In genomic region chr5:90650466-90651150, GRCm38 (mm10) we compare ENCODE assay signal across 29 mouse cellular contexts. TPM values are rescaled to one million over a fixed set of nuclear protein-coding genes. Genes with fewer than 3 reads are reported as not detected.
DNase-seq lines count a peak whose midpoint lies in the region; ATAC-seq and TF ChIP-seq lines count a peak whose summit lies in the region.
"Had no signal": no experiment of that assay in that cellular context is flagged by ENCODE, and none has a peak within 500 bp of the region (broad histone marks: within the 10 kb centered on the region; RNA-seq: fewer than 3 reads in every experiment).

No protein-coding gene starts in this region.

- 43% methylated on average over 5 of the region's 5 CpGs for WGBS in kidney, adult 2 months
- WGBS in kidney, postnatal 0 days, result 41% methylated on average over 5 of the region's 5 CpGs
- WGBS in lung, postnatal 0 days, result 44% methylated on average over 5 of the region's 5 CpGs
- 62% methylated on average over 5 of the region's 5 CpGs for WGBS in lung, adult 2 months

- H3K9me3 ChIP-seq in kidney, postnatal 0 days (replicated peaks; ENCODE audit: low read length), result no peaks in the 10 kb centered on the region
- no peaks in the 10 kb centered on the region for H3K9me3 ChIP-seq in lung, postnatal 0 days (ENCODE audit: low read length)
- H3K9me3 ChIP-seq: embryonic facial prominence, embryonic 12.5 days; forebrain, embryonic 10.5 days; forebrain, embryonic 13.5 days; G1E; heart, embryonic 10.5 days; heart, embryonic 13.5 days had no signal

- DNase-seq in kidney, adult 2 months, result peak; percentile 29
- DNase-seq in kidney, postnatal 25 days, result no peak
- peak; percentile 28 for DNase-seq in kidney, postnatal 0 days (ENCODE audit: low spot score)
- DNase-seq in kidney, postnatal 4 days, result no peak
- DNase-seq in lung, postnatal 0 days (ENCODE audit: low spot score), result peak; percentile 32
- no peak for DNase-seq in lung, adult 2 months
- DNase-seq in fat pad, adult 2 months (ENCODE audit: extremely low read depth, low read depth, low spot score), result peak; percentile 90
- DNase-seq: adrenal gland, postnatal 10 days; adrenal gland, postnatal 36 days; B cell, adult 2 months; cerebellum, adult 18-20 months; cerebellum, adult 9-10 months; cerebellum, postnatal 14 days; gastrocnemius, postnatal 10 days; gastrocnemius, postnatal 36 days; heart, adult 2 months; heart, postnatal 14 days; heart, postnatal 4 days had no signal

- H3K4me3 ChIP-seq in kidney, adult 2 months (ENCODE audit: insufficient read depth, low read depth, low read length), result no peak overlapping the region
- no peak overlapping the region for H3K4me3 ChIP-seq in kidney, postnatal 0 days (replicated peaks; ENCODE audit: low read depth, low read length)
- H3K4me3 ChIP-seq in lung, postnatal 0 days (ENCODE audit: low read depth, low read length), result no peak overlapping the region
- H3K4me3 ChIP-seq in lung, adult 2 months (replicated peaks; ENCODE audit: extremely low read depth, low read depth, low read length), result no peak overlapping the region
- H3K4me3 ChIP-seq: embryonic facial prominence, embryonic 12.5 days; erythroblast, embryonic 14.5 days; forebrain, embryonic 10.5 days; forebrain, embryonic 13.5 days; heart, adult 2 months; heart, embryonic 10.5 days; heart, embryonic 13.5 days had no signal

- TF ChIP-seq EP300 in lung, postnatal 0 days (IDR thresholded peaks at IDR 0.05), result no peak

- H3K27ac ChIP-seq in kidney, adult 2 months (ENCODE audit: insufficient read depth, low read depth, low read length), result no peak overlapping the region
- 0 out of 2 replicates have a peak overlapping the region, but pooled peaks have one; percentile 64 for H3K27ac ChIP-seq in kidney, postnatal 0 days
- no peak overlapping the region for H3K27ac ChIP-seq in lung, postnatal 0 days (ENCODE audit: low read length)
- H3K27ac ChIP-seq: embryonic facial prominence, embryonic 12.5 days; forebrain, embryonic 10.5 days; forebrain, embryonic 13.5 days; heart, adult 2 months; heart, embryonic 10.5 days; heart, embryonic 13.5 days; hindbrain, embryonic 14.5 days had no signal

- H3K36me3 ChIP-seq in kidney, adult 2 months (ENCODE audit: control insufficient read depth, insufficient read depth, low read length), result no peaks in the 10 kb centered on the region
- no peaks in the 10 kb centered on the region for H3K36me3 ChIP-seq in kidney, postnatal 0 days (ENCODE audit: insufficient read depth, low read length)
- no peaks in the 10 kb centered on the region for H3K36me3 ChIP-seq in lung, postnatal 0 days (ENCODE audit: insufficient read depth, low read length)
- H3K36me3 ChIP-seq: embryonic facial prominence, embryonic 12.5 days; forebrain, embryonic 10.5 days; G1E; heart, embryonic 10.5 days; heart, embryonic 13.5 days had no signal

- TF ChIP-seq CTCF in kidney, adult 2 months (conservative IDR thresholded peaks at IDR 0.05; ENCODE audit: insufficient read depth, insufficient read length, low read depth, low read length), result no peak
- no peak for TF ChIP-seq CTCF in kidney, postnatal 0 days (IDR thresholded peaks at IDR 0.05; ENCODE audit: low read depth)
- TF ChIP-seq CTCF in lung, postnatal 0 days (IDR thresholded peaks at IDR 0.05), result no peak
- no peak for TF ChIP-seq CTCF in lung, adult 2 months (IDR thresholded peaks at IDR 0.05; ENCODE audit: insufficient read depth, low read length)

- H3K4me2 ChIP-seq in kidney, postnatal 0 days (ENCODE audit: low read length), result no peak overlapping the region
- no peak overlapping the region for H3K4me2 ChIP-seq in lung, postnatal 0 days (replicated peaks; ENCODE audit: low read depth, low read length)
- H3K4me2 ChIP-seq: embryonic facial prominence, embryonic 12.5 days; forebrain, embryonic 13.5 days; heart, embryonic 13.5 days; hindbrain, embryonic 14.5 days had no signal

- H3K27me3 ChIP-seq in kidney, adult 2 months (replicated peaks; ENCODE audit: control insufficient read depth, insufficient read depth, low read length), result no peaks in the 10 kb centered on the region
- no peaks in the 10 kb centered on the region for H3K27me3 ChIP-seq in kidney, postnatal 0 days (ENCODE audit: insufficient read depth, low read length)
- no peaks in the 10 kb centered on the region; the same call in 1 of the 2 replicates for H3K27me3 ChIP-seq in lung, postnatal 0 days (replicated peaks; ENCODE audit: insufficient read depth, low read length)
- H3K27me3 ChIP-seq: CH12.LX; embryonic facial prominence, embryonic 12.5 days; forebrain, embryonic 13.5 days; heart, embryonic 13.5 days; Patski had no signal

- H3K9ac ChIP-seq in kidney, postnatal 0 days (ENCODE audit: low read depth, low read length), result no peak overlapping the region
- no peak overlapping the region for H3K9ac ChIP-seq in lung, postnatal 0 days (replicated peaks; ENCODE audit: low read depth)
- H3K9ac ChIP-seq: embryonic facial prominence, embryonic 12.5 days; forebrain, embryonic 13.5 days; heart, embryonic 13.5 days; hindbrain, embryonic 14.5 days had no signal

- peak; percentile 55 for ATAC-seq in kidney, postnatal 0 days (replicated peaks; ENCODE audit: low FRiP score, low read depth)
- no peak; the same call in 1 of the 2 replicates for ATAC-seq in lung, postnatal 0 days
- ATAC-seq: forebrain, embryonic 13.5 days; forebrain, embryonic 16.5 days; Patski had no signal

- TF ChIP-seq POLR2A in kidney, adult 2 months (IDR thresholded peaks at IDR 0.05; ENCODE audit: low read depth, low read length), result no peak
- TF ChIP-seq POLR2A in lung, adult 2 months (IDR thresholded peaks at IDR 0.05; ENCODE audit: borderline replicate concordance, extremely low read depth, low read depth, low read length), result no peak

- 0 out of 2 replicates have a peak, but pooled peaks cover 4% of the 10 kb centered on the region for H3K4me1 ChIP-seq in kidney, adult 2 months (ENCODE audit: control insufficient read depth, insufficient read depth, low read length)
- H3K4me1 ChIP-seq in kidney, postnatal 0 days (replicated peaks; ENCODE audit: insufficient read depth, low read length), result no peaks in the 10 kb centered on the region
- no peaks in the 10 kb centered on the region for H3K4me1 ChIP-seq in lung, postnatal 0 days (ENCODE audit: insufficient read depth, low read depth, low read length)
- H3K4me1 ChIP-seq in lung, adult 2 months (ENCODE audit: control insufficient read depth, insufficient read depth, low read length), result no peaks in the 10 kb centered on the region
- H3K4me1 ChIP-seq: embryonic facial prominence, embryonic 12.5 days; forebrain, embryonic 13.5 days; heart, embryonic 10.5 days; heart, embryonic 13.5 days had no signal

RNA-seq across cellular contexts. Expression of gene Rassf6, which starts 10.2 kb away (rescaled TPM):
- polyA plus RNA-seq in kidney, adult 2 months (2012; rRNA removed), result 10.4 and 11.4 TPM in 2 replicates
- polyA plus RNA-seq in kidney, postnatal 0 days (2015; fragmentation: Nextera tagmentation; extraction: Ambion mirVana), result 27.8 and 31.6 TPM in 2 replicates
- 6.8 and 8.6 TPM in 2 replicates for polyA plus RNA-seq in lung, postnatal 0 days (2015; fragmentation: Nextera tagmentation; extraction: Ambion mirVana)
- polyA plus RNA-seq in lung, adult 2 months (2012; rRNA removed), result 1.3 and 1.8 TPM in 2 replicates
- polyA plus RNA-seq: erythroblast, embryonic 14.5 days; forebrain, embryonic 13.5 days; G1E had no signal

Comparison
In these comparisons a context has a peak if more than half of its experiments do, and no peak if none do; other contexts are left out.
1. DNase-seq: peak in kidney, adult 2 months (single experiment), kidney, postnatal 0 days (single experiment), lung, postnatal 0 days (single experiment) and fat pad, adult 2 months (single experiment); none in kidney, postnatal 25 days (0 of 2), kidney, postnatal 4 days (0 of 2) and lung, adult 2 months (single experiment).